Mouse (Mus musculus) 3134 (cell line): Measurements from ENCODE around the gene Il2rg.

Source experiments
- DNase-seq: peaks from one replicate; pipeline ENCODE4 v3.0.0-alpha.2; 2011; ENCODE audit warnings: low spot score; ENCODE audit not compliant: insufficient read length; ENCODE audit errors: extremely low read depth

Il2rg gene

DNA sequence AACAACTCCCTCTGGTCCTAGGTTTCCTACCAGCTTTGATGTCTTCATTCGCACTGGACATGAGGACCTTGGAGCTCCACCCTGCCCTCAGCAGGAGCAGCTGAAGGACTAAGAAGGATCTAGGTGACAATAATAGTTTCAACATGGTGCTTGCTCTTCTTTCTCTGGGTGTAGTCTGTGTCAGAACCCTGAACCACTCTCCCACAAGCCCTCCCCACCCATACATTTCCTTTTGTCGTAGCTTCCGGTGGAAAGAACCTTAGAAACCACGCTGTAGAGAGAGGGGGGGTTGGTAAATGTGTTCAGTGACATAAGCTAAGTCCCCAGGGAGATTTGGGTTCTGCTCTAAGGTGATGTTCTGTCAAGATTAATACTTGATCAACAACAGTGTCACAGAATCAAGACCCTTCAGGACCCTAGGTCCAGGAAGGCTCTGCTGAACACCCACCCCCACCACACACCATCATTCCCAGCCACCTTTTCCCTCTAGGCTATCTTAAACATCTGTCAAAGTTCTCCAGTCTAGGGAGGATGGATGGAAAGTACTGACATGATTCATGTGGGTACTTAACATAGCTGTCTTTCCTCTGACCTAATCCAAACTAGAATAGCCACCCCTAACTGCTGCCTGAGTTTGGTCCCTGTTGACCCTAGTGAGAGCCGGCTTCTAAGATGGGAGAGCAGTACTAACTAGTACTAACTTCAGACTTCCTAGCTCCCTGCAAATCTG lies at the start of gene Il2rg:
Gene Il2rg (minus strand): TSS at position 231 of the 730 bp plus-strand sequence.
- no peak for DNase-seq

DNA sequence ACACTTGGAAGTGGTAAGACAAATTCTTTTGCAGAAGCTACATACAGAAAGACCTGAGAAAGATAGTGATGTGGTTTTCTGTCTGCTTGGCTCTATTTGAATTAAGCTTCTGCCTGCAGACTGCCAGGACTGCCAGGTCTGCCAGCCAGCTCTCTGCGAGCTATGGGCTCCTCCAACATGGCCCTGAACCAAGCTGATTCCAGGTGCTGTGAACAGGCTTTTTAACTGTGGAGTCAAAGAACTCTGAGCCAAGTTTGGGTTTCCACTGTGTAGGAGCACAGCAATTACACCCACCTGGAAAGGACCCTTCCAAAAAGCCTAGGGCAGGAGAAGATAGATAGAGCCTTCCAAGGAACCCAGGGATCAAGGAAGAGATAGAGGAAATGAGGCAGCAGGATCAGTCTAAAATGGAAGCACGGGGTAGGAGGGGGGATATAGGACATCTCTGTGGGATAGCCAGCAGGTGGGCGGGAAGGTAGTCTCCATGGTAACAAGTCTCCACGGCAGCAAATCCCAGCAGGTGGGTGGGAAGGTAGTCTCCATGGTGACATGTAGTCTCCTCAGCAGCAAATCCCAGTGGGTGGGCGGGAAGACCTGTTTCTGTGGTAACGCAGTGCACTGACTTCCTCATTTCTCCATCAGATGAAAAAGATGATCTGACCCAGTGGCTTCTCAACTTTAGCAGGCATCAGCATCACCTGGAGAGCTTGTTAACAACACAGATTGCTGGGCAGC lies 45.7 kb upstream of the Il2rg start:
- no peak for DNase-seq

GRCm38 (mm10) chrX:101309299-101309698 lies 41.2 kb upstream of the Il2rg start:
- DNase-seq = no peak

- DNase-seq = no peak
Measured at GRCm38 (mm10) chrX:101304646-101305045, 36.6 kb upstream of the Il2rg start.

DNA sequence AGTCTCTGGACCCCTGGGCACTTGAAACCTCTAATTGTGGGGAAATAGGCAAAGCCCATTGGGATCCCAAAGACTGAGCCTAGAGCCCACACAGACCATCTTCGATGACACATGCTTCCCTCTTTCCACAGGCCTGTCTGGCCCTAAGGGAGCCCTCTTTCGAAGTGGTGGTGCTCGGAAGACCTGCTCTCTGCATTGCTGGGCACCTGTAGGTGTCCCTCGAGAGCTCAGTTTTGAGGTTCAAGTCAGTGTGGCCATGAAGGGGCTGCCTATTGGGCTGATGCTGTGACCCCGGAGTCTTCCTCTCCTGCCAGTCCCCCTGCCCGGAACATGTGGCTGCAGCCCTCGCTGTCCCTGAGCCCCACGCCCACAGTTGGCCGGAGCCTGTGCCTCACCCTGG lies 33.6 kb upstream of the Il2rg start:
- no peak for DNase-seq

GRCm38 (mm10) chrX:101300427-101301030 lies 32.5 kb upstream of the Il2rg start:
- no peak for DNase-seq

GRCm38 (mm10) chrX:101299473-101300426 lies 31.7 kb upstream of the Il2rg start:
- no peak for DNase-seq

DNA sequence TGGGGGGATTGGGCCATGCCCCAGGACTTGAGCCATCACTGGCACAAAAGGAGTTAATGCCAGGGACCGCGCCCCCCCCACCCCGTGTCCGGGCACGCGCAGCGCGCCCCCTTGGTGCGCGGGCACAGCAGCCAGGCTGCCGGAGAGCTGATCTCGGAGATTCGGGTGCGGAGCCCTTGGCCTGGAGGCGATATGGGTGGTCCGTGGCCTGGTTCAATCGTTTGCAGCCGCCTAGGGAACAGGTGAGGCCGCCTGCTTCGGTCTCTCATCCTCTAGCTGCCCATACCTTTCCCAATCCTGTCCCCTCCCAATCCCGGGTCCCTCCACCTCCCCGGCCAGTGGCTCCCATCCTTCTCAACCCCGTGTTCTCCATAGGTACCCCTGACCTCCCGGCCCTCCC lies 31.0 kb upstream of the Il2rg start, which contains the start of gene Nlgn3:
Gene Nlgn3 (plus strand): TSS at position 114 of the 400 bp plus-strand sequence.
- no peak for DNase-seq

DNA sequence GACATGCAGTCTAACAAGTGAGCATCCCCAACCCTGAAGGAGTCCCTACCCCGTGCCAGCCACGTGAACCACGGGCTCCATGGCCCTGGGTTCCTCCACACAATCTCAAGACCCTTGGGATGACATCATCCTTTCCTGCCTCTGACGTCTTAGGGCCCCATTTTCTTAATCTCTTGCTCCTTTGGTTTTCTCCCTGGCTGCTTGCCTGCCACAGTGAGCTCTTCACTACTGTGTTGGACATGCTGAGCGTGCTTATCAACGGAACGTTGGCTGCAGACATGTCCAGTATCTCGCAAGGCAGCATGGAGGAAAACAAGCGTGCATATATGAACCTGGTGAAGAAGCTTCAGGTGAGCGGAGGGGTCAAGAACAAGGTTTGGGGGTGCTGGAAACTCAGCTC lies 22.1 kb upstream of the Il2rg start:
- DNase-seq = no peak

GRCm38 (mm10) chrX:101289037-101289436 lies 21.0 kb upstream of the Il2rg start:
- DNase-seq = no peak

GRCm38 (mm10) chrX:101288432-101288831 lies 20.4 kb upstream of the Il2rg start:
- no peak for DNase-seq

DNA sequence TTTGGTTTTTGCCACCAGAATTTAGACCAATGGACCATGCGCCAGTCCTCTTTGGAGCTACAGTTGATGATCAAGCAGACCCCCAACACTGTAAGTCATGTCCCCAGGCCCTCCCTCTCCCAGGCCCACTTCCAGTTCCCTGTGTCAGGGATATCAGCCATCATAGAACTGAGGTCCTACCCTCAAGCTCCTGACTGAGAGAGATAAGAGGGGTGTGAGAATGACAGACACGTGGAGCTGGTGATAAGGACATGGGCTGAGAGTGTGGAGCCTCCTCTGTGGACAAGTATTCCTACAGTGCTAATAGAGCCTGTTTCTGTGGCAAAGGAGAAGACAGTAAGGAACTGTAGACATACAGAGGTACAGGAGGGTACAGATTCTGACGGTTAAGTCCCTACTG lies 19.5 kb upstream of the Il2rg start:
- DNase-seq = no peak

- no peak for DNase-seq
Measured at GRCm38 (mm10) chrX:101285953-101286670, 18.1 kb upstream of the Il2rg start.

- DNase-seq = peak; percentile 47
Measured at GRCm38 (mm10) chrX:101285534-101285933, 17.5 kb upstream of the Il2rg start.

DNA sequence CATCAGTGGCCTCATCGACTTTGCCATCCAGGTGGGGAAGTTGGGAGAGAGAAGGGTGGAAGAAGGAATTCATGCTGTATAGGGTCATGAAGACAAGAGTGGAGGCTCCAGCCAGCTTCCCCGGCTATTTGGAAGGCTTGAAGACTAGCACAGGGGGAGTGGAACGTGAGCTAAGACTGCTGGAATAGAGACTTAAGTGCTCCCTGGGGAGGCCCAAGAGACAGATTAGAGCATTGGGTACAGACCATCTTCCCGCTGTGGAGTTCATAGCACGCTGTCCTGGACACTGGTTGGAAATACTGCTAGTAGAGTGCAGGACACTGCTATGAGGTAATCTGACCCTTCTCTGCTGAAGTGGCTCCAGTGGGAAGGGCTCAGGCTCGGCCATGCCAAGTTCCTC lies 14.8 kb upstream of the Il2rg start:
- no peak for DNase-seq

GRCm38 (mm10) chrX:101273875-101274738 lies 6.1 kb upstream of the Il2rg start, which contains the start of gene Med12:
TSS of gene Med12 (plus strand) at chrX:101274030.
- DNase-seq = peak; percentile 94

- no peak for DNase-seq
Measured at GRCm38 (mm10) chrX:101273410-101273809, 5.4 kb upstream of the Il2rg start.

DNA sequence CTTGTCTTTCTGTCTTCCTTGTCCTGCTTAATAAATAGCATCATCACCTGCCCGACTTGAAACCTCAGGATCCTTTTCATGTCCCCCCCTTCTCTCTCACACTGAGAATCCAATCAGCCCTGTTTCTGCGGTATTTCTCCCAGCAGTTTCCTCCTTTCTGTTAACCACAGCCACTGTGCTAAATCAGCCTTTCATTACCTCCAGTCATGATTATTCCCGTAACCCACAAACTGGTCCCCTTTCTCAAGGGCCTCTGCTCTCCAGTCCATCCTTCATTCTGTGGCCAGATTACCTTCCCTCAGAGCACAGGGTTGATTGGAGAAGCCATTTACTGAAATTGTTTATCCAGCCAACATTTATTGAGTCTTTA lies 685 bp upstream of the Il2rg start, which contains the start of gene Gm20489:
Gene Gm20489 (minus strand): TSS at position 269 of the 370 bp plus-strand sequence.
- no peak for DNase-seq

- DNase-seq = no peak
Measured at GRCm38 (mm10) chrX:101266631-101267030, 1.4 kb downstream of the Il2rg start.
